Mouse (Mus musculus) retina, embryonic 14.5 days (tissue): Measurements from ENCODE around the gene Crabp1.

Experiments
- DNase-seq: peaks from one replicate; pipeline ENCODE4 v3.0.0-alpha.2; 2015; ENCODE audit warnings: low spot score

Crabp1 gene

DNA sequence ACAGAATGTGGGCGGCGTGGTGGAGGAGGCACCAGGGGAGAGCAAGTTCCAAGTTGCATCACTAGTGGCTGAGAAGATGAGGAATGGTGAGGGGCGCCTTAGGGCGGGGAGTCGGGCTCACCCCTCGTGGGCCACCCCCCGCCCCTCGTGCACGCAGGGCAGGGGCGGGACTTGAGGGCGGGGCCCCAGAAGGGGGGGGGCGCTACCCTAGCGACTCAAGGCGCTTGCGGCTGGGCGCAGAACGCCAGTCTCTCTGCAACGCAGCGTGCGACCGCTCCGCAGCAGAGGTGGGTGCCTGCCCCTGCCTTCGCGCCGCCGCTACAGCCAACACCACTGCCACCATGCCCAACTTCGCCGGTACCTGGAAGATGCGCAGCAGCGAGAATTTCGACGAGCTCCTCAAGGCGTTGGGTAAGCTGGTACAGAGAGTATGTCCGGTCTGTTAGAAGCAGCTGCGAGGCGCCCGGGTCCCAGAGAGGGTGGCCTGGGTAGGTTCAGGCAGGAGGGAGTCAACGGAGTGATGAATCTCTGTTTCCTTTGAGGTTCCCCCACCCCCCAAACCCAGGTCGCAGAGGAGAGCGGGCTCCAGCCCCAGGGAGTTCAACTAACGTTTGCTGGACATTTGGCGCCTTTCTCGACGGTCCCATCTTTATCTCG is at the start of gene Crabp1:
Crabp1 (plus strand) TSS at position 188 of the 657 bp plus-strand sequence.
- DNase-seq: peak; percentile 66

DNA sequence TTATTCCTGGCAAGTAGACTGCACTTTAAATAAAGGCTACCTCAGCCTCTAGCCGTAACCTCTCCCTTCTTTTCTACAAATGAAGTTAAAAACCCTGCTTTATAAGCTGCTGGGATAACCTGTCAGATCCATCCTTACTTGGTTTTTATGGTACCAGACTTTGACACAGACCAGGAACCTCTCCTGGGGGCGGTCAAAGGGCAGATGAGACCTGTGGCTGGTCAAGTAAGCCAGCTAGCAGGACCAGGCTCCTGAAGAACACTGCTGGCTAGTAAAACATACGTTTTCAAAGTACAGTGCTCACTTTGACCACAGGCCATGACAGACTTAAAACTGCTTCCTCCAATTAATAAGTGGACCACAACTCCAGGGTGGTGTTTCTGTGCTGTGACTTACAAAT is 48.8 kb upstream of the Crabp1 start:
- DNase-seq: no peak

DNA sequence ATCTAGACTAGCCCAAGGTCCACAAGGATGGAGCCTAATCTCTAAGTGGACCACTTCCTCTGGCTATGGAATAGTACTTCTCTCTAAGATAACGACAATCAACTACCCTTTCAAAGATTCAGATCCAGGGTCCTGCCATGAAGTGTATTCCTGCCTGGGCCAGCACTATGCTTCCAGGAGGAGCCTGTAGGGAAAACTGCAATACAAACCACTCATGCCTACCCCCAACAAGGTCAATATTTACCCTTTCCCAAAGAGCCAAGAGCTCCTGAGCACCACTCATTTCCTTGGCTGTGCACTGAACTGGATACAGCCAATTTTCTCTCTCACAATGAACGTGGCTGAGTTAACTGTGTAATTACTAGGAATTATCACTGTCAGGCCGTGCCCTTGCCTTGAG is 47.0 kb upstream of the Crabp1 start:
- DNase-seq: no peak

DNA sequence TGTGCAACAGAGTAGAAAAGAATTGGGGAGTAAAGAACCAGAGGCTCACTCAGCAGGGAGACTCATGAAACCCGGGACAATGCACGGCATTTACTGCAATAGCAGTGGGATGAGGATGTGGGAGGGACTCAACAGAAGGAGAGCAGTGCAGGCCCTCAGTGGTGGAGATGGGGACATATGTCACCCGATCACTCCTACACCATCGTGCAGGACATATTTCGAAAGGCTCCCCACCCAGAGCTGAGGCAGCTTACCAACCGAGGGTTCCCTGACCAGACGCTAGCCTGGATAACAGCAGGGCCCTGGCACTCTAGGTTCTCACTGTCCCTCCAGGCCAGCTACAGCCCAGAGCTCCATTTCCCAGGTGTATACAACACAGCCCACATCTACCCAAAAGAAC is 42.4 kb upstream of the Crabp1 start:
- DNase-seq: no peak

DNA sequence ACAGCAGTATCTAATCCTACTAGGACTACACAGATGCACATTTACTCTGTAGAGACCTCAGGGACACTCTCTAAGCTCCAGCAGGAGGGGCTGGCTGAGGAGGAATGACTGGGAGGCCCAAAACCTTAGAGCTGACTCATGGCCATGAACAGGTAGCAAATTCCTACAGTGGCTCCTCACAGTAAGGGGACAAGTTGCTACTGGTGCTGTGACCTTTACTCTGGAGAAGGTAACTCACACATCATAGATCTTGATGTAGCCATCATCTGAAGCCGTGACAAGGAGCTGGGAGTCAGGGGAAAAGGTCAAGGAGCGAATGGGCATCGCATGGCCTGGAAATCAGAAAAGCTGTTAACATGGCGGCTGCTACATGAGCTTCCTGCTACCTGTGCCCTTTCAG is 42.0 kb upstream of the Crabp1 start:
- no peak for DNase-seq

DNA sequence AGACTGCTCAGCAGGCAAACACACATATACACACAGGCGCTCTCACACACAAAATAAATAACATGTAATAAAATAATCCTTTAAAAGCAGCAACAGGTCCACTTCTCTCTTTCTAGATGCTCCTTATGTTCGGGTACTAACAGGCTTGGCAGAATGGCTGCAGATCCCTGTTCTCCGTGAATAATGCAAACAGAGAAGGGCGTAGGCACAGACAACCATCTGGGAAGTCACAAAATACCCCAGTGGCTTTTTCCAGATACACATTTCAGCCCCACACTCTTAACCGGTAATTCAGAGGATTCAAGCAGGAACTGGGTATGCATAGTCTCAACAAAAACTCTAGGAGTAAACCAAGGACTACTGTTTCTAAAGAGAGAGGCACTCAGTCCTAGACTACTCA is 38.2 kb upstream of the Crabp1 start:
- no peak for DNase-seq

DNA sequence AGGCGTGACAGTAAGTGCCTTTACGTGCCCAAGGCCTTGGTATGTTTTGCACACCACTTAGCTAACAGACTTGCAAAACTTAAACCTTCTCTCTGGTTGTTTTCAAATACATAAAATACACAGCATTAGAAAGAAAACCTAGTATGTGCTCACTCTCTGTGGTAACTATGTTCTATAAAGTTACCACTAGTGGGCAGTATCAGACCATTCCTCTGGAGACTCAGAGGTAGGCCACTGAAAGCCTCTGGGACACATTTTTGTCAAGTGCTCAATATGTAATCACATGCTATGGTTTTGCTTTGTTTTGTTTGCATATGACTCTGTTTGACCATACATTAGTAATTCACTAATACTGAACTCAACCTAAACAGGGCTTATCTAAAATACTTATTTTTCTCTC is 32.4 kb upstream of the Crabp1 start:
- DNase-seq: peak; percentile 80

DNA sequence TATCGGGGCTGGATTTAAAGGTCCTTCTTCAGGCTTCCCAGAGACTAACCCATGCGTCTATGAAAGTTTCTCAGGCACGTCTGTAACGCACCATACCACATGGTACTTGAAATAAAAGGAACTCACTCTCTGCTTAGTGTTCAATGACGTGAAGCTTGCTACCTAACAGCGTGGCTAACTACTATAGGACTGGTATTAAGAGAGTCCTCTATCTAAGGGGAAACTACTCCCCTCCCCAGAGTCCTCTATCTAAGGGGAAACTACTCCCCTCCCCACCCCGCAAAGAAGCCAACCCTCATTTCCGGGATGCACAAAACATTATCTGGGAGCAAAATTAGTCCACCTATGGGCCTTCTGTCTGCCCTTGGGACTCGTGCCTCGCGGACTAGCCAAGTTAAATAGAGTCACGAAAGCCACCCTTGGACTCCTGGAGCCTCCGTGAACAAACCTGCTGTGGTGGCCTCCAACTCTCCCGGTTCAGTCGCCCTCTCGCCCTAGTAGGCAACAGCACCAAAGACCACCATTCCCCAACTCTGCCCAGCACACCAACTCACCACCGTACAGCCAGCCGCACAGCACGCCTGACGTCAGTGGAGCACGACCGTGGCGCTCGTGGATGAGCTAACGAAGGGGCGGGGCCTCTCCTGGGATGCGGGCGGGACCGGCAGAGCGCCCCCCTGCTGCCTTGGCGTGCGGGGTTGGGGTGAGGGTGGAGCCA is 30.5 kb upstream of the Crabp1 start, which contains the start of gene Wdr61:
Wdr61 (minus strand) TSS at position 599 of the 718 bp plus-strand sequence.
- peak; percentile 98 for DNase-seq

DNA sequence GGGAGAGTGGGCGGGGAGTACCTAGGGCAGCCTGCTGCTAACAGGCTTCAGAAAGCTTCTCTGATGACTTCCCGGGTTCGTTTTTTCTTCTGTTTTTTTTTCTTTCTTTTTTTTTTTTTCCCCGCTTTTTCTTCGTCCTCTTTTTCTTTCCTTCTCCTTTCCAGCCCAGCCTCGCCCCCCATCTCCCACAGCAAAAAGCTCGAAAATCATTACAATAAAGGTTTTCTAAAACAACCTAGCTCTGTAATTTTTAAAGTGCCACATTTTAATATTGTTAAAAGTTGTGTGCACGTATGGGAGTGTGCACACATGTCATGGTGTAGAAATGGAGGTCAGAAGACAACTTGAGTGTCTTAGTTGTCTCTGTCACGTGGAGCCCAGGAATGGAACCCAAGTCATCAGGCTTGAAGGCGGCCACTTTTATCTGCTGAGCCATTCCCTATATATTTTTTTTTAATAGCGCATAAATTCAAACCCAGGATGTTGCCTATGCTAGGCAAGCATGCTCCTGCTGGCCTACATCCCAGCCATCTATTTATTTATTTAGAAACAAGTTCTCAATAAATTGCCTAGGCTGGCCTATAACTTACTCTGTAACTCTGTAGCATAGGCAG is 29.8 kb upstream of the Crabp1 start:
- no peak for DNase-seq

DNA sequence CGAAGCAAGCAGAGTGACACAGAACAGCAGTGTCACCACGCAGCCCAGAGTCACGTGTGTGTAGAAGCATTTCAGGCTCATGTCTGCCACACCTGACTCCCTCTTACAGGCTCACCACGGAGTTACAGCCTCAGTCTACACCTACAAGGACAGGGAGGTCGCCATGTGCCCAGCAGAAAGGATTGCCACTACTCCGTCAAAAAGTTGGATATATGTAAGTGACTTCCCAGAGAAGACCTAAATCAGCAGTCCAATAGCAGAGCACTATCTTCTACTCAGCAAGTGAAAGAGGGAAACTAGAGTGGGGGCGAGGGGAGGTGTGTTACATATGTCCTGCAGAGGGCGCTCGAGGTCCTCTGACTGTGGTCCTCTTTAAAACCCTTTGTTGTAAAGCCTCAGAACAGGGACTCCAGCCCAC is 28.3 kb upstream of the Crabp1 start:
- peak; percentile 97 for DNase-seq

DNA sequence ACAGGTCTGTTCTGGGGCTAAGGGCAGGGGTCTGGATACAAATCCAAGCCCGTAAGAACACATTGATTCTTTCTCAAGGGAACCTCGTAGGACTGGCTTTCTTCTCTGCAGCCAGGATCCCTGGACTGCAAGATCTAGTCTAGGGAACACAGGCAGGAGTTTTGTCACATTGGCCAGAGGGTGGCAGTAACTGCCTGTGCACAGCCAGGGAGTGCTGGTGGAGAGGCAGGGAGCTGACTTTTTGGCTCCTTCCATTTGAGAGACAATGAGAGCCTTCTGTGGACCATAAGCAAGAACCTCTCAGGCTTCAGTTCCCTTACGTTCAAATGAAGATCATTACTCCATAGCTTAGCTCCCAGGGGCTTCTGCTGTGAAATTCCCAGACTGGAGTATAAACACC is 26.2 kb upstream of the Crabp1 start:
- DNase-seq: peak; percentile 83

DNA sequence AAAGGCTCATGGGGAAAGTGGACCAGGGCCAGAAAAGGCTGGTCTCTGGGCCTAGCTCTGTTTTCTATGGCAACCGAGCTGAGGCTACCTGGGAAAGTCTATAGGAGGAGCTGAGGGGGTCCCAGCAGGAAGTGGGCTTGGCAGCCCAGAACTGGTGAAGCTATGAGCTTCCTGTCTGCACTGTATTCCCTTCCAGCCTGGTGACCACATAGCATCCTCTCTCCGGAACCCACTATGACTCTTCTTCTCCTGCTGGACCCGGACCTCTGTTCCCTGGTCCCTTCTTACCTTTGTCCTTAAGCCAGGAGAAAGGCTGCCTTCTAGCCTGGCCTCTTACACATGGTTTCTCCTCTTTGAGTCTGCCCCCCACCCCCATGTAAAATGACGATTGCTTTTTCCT is 20.7 kb upstream of the Crabp1 start:
- no peak for DNase-seq

DNA sequence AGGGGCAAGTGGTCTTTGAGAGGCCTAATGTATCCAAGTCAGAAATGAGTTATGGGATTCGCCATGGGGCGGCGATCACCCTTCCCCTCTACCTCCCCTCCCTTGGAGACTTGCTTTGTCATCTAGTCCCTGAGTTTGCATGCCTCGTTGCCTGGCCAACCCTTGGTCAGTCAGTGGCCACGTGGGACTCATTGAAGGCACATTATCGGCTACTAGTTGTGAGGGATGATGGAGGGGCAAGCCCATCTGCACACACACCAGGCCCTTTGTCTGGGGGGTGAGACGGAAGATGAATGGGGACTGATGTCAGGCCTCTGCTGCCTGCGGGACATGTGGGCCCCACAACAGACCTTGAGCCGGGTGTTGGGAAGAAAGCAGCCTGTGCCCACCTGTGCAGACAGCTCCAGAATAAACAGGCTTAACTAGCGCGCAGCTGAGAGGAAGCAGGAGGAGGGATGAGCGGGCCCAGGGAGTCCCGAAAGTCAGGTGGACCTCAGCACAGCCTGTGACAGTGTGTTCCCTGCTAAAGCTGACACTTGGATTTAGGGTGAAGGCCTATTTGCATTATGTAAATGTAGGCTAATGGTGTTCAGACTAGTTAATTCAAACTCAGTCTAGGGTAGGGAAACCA is 18.7 kb upstream of the Crabp1 start:
- no peak for DNase-seq

DNA sequence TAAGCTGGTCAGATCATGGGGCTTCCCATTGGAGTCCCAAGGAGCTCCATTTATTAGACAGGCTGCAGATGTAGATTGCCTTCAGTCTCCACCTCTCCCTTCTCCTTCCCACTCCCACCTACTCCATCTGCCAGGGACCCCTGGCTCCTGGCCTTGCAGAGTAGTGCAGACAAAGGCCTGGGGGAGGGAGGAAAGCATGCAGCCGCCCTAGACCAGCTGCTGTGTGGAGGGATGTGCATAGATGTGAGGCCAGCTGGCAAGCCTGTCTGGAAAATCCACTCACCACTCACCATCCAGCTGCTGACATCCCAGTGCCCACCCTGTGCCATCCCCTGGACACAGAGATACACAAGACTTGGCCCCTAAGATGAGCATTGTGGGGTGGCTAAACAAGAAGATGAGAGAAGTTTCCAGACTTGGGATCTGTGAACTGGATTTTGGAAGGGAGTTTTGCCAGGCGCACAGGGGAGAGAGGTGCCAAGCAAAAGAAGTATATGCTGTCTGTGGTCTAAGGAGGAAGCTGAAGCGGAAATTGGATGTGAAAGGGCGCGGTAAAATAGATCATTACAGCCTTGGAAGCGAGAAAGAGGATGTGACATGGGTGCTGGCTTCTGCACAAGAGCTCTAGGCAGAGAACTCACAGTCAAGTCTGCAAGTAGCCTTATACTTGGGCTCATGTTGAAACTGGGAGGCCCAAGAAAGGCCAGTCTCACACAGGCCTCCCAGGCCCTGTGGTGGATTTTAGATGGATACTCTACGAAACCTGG is 14.2 kb upstream of the Crabp1 start:
- DNase-seq: no peak

DNA sequence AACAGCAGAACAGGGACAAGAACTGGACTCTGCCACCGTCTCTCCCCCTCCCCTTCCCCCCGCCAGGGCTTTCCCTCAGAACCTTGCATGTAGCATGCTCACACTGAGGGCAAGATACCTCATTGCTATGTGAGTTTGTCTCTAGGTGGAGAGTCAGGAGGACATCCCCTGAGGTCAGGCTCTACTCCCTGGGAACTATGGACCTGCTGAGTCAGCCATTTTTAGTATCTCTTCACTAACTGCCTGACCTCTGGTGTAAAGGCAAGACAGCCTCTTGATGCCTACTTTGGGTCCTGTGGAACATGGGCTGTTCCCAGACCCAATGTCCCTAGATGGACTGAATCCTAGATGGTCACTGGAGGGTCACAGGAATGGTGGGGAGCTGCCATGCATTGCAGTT is 12.9 kb upstream of the Crabp1 start:
- DNase-seq: no peak

DNA sequence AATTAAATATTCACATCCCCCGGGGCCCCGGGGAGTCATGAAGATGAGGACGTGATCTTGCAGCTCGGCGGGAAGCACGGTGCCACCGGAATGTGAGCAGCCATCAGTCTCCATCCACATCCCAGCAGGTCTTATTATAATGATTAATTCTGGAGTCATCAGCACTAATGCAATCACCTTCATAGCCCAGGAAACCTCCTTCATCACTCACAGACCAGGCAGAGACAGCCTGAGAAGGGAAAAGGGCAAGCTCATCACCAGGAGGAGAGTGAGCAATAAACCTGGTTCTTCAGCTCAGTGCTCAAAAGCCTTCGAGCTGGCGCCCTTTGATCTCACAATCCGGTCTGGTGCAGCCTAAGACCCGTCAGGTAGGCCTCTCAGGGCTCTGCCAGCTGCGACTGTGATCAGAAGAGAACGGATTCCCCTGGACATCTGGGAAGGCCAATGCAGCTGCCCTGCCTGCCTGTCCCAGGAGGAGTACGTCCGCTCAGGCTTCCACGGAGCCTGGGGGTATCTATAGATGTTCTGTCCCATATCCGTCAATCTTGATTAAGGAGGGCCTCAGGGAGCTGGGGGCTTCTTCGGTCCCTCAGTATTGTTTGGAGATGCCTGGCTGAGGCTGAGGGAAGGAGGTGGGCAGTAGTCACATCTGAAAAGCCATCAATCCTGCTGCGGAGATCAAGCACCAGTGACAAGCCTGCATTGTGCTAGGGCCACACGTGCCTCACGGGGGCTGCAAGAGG is 12.2 kb upstream of the Crabp1 start:
- peak; percentile 68 for DNase-seq

DNA sequence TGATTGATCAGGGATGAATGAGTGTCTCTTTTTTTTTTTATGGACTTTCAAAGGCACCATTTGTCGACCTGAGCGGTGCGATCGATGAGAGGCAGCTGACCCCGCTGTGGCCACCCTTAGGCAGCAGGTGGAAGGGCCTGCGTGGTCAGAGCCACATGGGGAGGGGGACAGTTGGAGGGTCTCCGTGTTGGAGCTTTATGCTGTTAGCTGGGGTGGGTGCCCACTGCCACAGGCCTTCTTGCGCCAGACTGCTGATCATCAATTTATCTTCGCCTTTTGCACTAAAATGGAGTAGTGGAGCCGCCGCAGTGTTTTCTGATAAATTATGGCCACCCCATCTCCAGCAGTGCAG is 11.6 kb upstream of the Crabp1 start:
- DNase-seq: no peak

DNA sequence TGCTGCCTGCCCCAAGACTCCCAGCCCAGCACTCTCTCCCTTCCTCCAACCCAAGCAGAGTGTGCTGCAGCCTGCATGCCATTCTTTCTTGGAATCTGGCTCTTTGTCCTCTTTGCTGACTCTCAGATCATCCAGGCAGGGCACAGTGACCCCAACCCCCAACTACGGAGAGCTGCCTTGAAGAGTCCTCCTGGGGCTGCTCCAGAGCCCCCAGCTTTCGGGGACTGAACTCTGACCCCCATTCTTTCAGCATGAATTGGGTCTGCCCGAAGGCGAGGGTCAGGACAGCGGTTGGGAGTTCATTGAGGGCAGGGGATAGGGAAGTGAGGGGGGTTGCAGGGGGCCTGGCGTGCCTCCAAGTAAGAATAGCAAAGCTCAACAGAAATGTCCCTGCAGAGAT is 5.0 kb upstream of the Crabp1 start:
- DNase-seq: peak; percentile 53

DNA sequence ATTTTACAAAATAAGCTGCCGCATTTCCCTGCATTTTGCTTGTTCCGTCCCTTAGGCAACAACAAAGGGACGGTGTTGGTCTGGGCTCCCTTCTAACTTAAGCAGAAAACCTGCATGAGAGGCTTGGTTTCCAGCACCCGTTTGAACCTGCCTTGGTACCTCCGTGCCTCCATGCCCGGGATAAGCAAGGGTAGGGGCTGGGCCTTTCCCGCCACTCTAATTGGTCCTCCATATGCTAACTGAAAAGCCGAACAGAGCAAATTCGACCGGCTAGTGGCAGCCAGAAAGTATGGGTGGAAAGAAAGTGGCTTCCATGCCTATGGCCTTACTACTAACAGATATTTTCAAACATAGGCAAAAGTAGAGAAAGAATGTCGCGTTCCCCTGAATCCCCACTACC is 457 bp upstream of the Crabp1 start:
- DNase-seq: no peak

DNA sequence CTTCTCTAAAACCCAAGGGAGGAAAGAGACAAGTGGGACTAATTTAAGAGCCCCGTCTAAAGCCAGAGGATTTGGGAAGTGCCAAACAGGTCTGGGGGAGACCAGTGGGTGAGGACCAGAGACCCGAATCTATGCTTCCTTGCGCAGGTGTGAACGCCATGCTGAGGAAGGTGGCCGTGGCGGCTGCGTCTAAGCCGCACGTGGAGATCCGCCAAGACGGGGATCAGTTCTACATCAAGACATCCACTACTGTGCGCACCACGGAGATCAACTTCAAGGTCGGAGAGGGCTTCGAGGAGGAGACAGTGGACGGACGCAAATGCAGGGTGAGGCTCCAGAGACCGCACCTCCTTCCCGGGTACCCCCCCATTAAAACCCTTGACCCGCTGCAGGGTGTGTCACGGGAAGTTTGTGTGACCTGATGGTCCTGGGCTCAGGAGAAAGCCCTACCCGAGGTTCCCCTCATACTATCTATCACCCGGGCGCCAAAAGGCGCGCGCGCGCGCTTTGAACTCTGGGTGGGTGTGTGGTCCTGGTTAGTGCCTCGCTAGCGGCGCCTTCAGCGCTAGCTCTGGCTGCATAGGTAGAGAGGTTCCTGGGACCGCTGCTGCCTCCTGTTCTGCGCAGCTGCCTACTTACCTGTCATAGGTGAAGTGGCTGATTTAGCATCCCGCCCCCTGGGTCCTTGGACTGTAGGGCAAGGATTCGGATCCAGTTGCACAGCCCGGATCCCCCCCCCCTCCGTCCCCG is 963 bp downstream of the Crabp1 start:
- DNase-seq: peak; percentile 47
